Mouse (Mus musculus): ENCODE data around the gene Klhl1.

DNA sequence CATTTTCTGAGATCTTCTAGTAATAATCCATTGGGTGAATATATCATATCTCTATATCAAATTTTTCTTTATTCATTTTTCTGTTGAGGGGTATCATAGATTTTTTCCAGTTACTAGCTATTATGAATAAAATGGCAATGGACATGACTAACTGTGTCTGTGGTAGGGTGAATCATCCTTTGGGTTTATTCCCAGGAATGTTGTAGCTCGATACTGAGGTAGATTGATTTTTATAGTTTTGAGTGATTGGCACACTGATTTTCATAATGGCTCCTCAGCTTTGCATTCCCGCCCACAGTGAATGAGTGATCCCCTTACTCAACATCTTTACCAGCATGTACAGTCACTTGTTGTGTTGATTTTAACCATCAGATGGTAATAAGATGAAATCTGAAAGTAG lies 19.0 kb downstream of the Klhl1 start:
- TF ChIP-seq CTCF (IDR thresholded peaks at IDR 0.05; ENCODE audit: borderline replicate concordance, insufficient read depth, low read depth, low read length) (no peak), POLR2A (IDR thresholded peaks at IDR 0.05; ENCODE audit: borderline replicate concordance, insufficient read depth, low read length) (no peak)

Measured in cerebellum, adult 2 months (tissue).